Mouse (Mus musculus) midbrain, embryonic 10.5 days (tissue): ENCODE results near the gene Gm49450. TPM values are rescaled to one million over a fixed set of nuclear protein-coding genes. Genes with fewer than 3 reads are reported as not detected.

Experiments
- DNase-seq: peaks from one replicate; pipeline ENCODE4 v3.0.0-alpha.2; 2017; ENCODE audit warnings: low spot score
- H3K27ac ChIP-seq: fragments of 300-500 bp; sonication (generic); replicated peaks from 2 replicates; pipeline ENCODE4 v1.5.1; 2016; ENCODE audit warnings: mild to moderate bottlenecking
- H3K27me3 ChIP-seq: fragments of 300-500 bp; sonication (generic); 2 replicates; pipeline ENCODE4 v1.6.1; 2016; ENCODE audit warnings: low read depth, mild to moderate bottlenecking; ENCODE audit not compliant: poor library complexity, severe bottlenecking
- H3K36me3 ChIP-seq: fragments of 300-500 bp; sonication (generic); 2 replicates; pipeline ENCODE4 v1.6.1; 2016; ENCODE audit warnings: mild to moderate bottlenecking, moderate library complexity
- H3K4me1 ChIP-seq: fragments of 300-500 bp; sonication (generic); 2 replicates; pipeline ENCODE4 v1.6.1; 2016
- H3K4me3 ChIP-seq: fragments of 300-500 bp; sonication (generic); 2 replicates; pipeline ENCODE4 v1.5.1; 2016; ENCODE audit warnings: mild to moderate bottlenecking, moderate library complexity
- H3K9me3 ChIP-seq: fragments of 300-500 bp; sonication (generic); replicated peaks from 2 replicates; pipeline ENCODE4 v1.6.1; 2016; ENCODE audit warnings: mild to moderate bottlenecking
- WGBS: fragments of 180-500 bp; shearing (Covaris S2); methylation state at CpG from one replicate; pipeline ENCODE4 v1.1.7; 2016; 5-methylcytosine and 5-hydroxymethylcytosine counted together
- polyA plus RNA-seq: library from polyadenylated mRNA; unstranded; fragments of >200 nt; fragmentation: Nextera tagmentation; extraction: Ambion mirVana; gene quantifications from 2 replicates; pipeline ENCODE4 v1.2.1, GENCODE M21; 2016

The Gm49450 gene
- polyA plus RNA-seq, 1 experiment from 2014 or later = not detected

DNA sequence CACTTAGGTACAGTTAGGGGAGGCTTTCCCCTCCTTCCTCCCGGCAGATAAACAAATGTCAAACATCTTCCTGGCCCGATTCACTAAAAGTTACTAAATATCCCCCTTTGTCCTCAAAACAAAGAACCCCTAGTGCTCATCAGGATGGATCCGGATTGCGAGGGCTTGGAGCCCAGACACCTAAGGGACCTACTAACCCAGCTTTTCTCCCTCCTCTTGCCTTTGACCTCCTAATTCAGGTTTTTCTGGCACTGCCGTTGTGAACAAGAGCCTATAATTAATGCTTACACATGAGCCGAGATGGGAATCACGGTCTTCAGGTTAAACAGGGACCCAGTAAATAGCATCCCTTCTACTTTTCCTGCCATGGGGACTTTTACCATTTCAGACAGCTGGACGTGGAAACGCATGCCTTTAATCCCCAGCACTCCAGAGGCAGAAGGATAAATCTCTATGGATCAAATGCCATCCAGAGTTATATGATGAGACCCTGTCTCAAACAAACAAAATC is 38.2 kb upstream of the Gm49450 start:
- peaks cover 14% of the 10 kb centered on the region for H3K36me3 ChIP-seq
- H3K27ac ChIP-seq = peak overlapping the region; percentile 95
- no peak for DNase-seq
- WGBS = 8% methylated on average over 9 of the region's 9 CpGs
- H3K9me3 ChIP-seq = no peaks in the 10 kb centered on the region
- H3K4me1 ChIP-seq = peaks cover 78% of the 10 kb centered on the region
- H3K4me3 ChIP-seq = peak overlapping the region; percentile 49
- no peaks in the 10 kb centered on the region for H3K27me3 ChIP-seq

DNA sequence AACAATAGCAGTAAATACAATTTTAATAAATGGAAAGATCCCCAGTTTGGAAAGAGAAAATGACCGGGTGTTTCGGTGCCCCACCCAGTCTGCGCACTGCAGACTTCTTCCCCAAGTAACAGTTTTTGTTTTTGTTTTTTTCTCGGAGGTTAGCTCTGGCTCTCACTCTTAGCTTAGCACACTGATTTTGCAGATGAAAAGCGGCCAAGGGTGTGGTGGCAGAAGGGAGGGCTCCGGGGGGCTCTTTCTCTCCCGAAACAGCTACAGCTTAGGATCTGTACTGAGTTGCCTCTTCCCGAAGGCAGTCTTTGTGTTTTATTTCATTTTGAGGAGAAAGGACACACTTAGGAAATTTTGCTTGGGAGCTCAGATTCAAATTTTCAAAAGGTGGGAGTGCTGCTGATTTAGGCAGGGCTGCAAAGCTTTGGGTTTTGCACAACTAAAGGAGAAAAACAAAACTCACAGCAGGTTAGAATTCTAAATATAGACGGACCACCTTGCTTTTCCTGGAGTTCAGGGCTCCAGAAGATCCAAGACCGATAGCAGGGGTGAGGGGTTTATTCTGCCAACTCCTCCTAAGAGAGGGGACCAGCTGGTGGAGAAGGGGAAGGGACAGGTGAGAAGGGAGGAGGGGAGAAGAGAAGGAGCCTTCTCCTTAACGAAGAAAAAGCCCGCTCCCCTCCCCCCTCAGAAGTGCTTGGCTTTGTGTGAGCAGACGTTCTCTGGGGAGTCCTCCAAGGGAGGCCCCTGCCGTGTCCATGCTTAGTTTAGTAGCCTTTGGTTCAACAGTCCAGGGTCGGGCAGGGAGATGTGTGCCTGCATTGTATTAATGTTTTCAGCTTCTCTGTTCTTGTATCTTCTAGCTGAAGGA is 37.6 kb upstream of the Gm49450 start:
- 8% methylated on average over 15 of the region's 15 CpGs for WGBS
- H3K4me1 ChIP-seq = peaks cover 85% of the 10 kb centered on the region
- no peaks in the 10 kb centered on the region for H3K9me3 ChIP-seq
- H3K36me3 ChIP-seq = peaks cover 14% of the 10 kb centered on the region
- peak overlapping the region; percentile 95 for H3K27ac ChIP-seq
- H3K4me3 ChIP-seq = peak overlapping the region; percentile 49
- H3K27me3 ChIP-seq = no peaks in the 10 kb centered on the region
- DNase-seq = peak; percentile 62

DNA sequence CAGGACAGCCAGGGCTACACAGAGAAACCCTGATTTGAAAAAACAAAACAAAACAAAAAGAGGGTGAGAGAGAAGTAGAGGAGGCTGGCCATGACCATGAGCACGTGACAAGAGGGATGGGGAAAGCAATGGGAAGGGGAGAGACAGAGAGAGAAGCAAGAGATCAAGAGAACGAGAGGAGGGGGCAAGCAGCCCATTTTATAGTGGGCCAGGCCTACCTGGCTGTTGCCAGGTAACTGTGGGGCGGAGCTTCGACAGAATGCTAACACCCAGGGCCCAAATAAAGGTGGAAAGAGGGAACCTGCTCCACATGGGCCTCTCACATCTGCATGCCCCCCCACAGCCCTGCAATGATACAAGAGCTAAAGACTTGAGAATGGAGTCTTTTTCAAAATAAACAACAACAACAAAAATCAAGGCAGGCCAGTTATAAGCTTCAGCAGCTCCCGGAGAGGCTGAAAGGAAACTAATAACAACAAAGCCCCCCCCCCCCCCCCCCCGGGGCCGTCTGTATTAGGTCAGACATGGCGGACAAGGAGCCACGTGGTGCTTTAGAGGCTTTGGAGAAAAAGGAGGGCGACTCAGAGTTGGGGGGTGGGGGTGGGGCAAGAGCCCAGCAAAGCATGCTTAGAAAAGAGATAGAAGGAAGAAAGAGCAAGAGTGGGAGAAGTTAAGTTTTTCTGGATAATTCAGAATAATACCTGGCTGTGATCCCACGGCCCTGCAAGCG is 36.5 kb upstream of the Gm49450 start:
- H3K9me3 ChIP-seq = no peaks in the 10 kb centered on the region
- peak; percentile 45 for DNase-seq
- H3K27me3 ChIP-seq = no peaks in the 10 kb centered on the region
- peaks cover 14% of the 10 kb centered on the region for H3K36me3 ChIP-seq
- peak overlapping the region; percentile 95 for H3K27ac ChIP-seq
- peak overlapping the region; percentile 49 for H3K4me3 ChIP-seq
- 25% methylated on average over 12 of the region's 12 CpGs for WGBS
- peaks cover 95% of the 10 kb centered on the region for H3K4me1 ChIP-seq

DNA sequence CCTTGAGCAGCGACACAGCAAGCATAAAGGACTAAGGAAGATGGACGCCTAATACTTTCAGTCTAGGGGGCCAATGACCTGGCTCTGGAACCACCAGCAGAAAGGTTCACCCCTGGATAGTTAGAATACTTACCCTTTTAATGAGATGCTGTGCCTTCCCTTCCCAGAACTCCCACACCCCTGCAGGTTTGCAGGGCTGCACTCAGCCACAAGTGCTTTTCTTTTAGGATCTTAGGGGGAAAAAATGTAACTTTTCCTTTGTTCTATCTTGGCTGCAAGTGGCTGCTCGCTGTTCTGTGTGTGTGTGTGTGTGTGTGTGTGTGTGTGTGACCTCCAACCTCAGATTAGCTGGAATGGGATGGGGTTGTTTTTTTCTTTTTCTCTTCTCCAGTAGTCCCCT is 35.4 kb upstream of the Gm49450 start:
- H3K36me3 ChIP-seq = peaks cover 14% of the 10 kb centered on the region
- H3K27ac ChIP-seq = peak overlapping the region; percentile 95
- WGBS = 63% methylated on average over 3 of the region's 3 CpGs
- no peaks in the 10 kb centered on the region for H3K9me3 ChIP-seq
- H3K4me3 ChIP-seq = peak overlapping the region; percentile 63; the same call in 1 of the 2 replicates
- H3K27me3 ChIP-seq = no peaks in the 10 kb centered on the region
- DNase-seq = no peak
- peaks cover 99% of the 10 kb centered on the region for H3K4me1 ChIP-seq

DNA sequence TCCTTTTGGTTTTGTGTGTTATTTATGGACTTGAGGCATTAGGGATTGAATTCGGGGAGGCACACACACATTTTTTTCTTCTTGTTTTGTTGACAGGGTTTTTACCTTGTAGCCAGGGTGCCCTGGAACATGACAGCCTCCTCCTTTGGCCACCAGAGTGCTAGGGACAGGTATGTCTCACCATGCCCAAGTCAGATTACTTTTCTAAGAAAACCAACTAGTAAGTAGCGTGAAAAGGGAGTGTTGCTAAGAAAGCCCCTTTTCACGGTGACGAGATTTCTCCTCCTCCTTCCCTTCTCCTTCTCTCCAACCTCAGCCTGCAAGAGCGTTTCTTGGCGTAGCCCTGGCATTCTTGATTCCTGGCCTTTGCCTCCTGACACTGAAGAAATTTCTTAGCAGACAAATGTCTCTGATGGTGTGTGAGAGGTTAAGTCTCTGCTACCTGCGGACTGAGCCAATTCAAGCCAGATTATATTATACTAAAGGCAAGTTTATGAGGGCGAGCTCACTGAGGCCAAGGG is 34.4 kb upstream of the Gm49450 start:
- Histone ChIP-seq H3K27me3 (no peaks in the 10 kb centered on the region), H3K4me1 (peaks cover 99% of the 10 kb centered on the region), H3K36me3 (peaks cover 14% of the 10 kb centered on the region), H3K4me3 (peak overlapping the region; percentile 63), H3K27ac (peak overlapping the region; percentile 95), H3K9me3 (no peaks in the 10 kb centered on the region)
- DNase-seq = no peak
- 26% methylated on average over 8 of the region's 8 CpGs for WGBS

DNA sequence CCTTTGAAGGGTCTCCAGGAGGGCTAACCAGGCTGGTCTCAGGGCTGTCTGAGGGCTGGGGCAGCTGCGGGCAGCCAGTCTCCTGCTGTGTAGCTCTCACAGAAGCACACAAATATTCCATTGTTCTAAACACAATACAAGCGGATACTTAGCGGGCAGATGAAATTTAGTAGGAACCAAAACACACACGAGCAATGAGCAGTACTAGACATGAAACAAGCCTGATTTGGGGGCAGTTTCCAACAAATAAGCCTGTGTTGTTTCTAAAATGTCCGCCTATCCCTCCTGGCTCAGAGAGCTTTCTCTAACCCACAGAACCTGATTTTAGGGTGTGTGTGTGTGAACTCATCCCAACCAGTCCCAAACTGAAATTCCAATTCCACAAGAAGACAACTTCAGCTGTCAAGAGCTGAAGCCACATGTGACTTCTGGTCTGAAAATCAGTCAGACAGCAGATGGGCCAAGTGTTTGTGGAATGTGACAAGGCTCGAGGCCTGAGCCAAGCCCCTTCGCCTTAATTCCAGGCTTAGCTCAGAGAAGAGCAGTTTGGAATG is 33.8 kb upstream of the Gm49450 start:
- Histone ChIP-seq H3K4me1 (peaks cover 99% of the 10 kb centered on the region), H3K4me3 (peak overlapping the region; percentile 63)

DNA sequence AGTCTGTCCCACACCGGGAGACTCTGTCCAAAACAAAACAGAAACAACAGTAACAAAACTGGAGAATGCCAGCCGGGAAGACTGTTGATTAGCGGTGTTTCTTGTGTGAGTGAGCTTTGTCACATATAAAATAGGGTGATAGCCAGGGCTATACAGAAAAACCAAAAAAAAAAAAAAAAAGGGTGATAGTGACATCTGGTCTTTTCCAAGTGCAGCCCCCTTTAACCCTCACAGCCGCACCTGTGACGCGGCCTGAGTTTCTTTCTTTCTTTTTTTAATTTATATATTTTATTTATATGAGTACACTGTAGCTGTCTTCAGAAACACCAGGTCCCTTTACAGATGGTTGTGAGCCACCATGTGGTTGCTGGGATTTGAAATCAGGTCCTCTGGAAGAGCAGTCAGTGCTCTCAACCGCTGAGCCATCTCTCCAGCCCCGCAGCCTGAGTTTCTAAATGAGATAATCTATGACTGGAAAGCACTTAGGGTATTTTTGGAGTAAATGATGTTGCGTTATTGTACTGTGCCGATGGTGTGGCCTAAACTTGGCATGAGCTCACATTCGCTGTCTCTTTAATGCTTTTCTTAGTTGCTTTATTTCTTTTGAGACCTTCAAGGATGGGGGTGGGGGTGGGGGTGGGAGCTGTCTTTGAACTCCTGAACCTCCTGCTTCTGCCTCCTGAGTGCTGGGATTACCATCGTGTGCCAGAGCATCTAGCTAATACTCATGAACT is 32.8 kb upstream of the Gm49450 start:
- H3K4me1 ChIP-seq = peaks cover 99% of the 10 kb centered on the region
- peak overlapping the region; percentile 63 for H3K4me3 ChIP-seq
- peaks cover 14% of the 10 kb centered on the region for H3K36me3 ChIP-seq
- DNase-seq = peak; percentile 54
- WGBS = 19% methylated on average over 12 of the region's 12 CpGs
- H3K27ac ChIP-seq = peak overlapping the region; percentile 95
- no peaks in the 10 kb centered on the region; the same call in 1 of the 2 replicates for H3K27me3 ChIP-seq
- H3K9me3 ChIP-seq = no peaks in the 10 kb centered on the region

More for the DNA sequence above, 33.8 kb upstream of the Gm49450 start:
- Histone ChIP-seq H3K9me3 (no peaks in the 10 kb centered on the region), H3K27ac (peak overlapping the region; percentile 95), H3K27me3 (no peaks in the 10 kb centered on the region), H3K36me3 (peaks cover 14% of the 10 kb centered on the region)
- 7% methylated on average over 7 of the region's 7 CpGs for WGBS
- DNase-seq = peak; percentile 67

DNA sequence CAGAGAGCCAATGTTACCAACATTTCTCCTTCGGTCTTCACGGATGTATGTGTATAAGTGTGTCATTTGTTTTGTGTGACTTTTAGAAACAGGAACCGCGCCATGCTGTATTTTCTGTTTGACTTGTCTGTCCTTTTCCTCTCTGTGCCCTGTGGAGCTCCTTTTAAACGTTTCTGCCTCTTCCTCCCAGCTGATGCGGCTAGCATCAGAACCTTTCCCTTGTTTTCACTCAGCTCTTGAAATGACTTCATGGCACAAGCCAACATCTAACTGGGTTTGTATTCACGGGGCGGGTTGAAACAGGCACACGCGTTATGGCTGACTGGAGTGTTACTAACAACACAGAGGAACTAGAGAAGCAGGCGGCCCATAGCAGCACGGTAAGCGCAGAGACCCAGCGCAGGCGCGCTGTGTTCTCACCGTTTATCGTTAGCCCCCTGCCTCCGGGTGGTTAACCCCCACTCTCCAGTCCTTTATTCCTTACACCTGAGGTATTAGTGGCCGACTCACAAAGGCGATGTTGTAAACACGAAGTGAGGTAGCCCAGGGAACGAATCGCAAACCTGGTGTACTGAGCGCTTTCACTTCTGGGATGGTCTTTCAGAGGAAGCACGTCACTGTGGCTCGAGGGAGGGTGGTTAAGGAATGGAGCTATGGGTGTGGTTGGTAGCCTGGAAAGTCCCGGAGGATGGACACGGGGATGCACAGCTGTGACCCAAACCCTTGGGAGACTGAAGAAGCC is 32.1 kb upstream of the Gm49450 start:
- Histone ChIP-seq H3K4me1 (peaks cover 96% of the 10 kb centered on the region), H3K36me3 (peaks cover 14% of the 10 kb centered on the region), H3K9me3 (no peaks in the 10 kb centered on the region), H3K4me3 (peak overlapping the region; percentile 63), H3K27me3 (no peaks in the 10 kb centered on the region; the same call in 1 of the 2 replicates), H3K27ac (peak overlapping the region; percentile 95)
- WGBS = 4% methylated on average over 29 of the region's 29 CpGs
- DNase-seq = peak; percentile 72

DNA sequence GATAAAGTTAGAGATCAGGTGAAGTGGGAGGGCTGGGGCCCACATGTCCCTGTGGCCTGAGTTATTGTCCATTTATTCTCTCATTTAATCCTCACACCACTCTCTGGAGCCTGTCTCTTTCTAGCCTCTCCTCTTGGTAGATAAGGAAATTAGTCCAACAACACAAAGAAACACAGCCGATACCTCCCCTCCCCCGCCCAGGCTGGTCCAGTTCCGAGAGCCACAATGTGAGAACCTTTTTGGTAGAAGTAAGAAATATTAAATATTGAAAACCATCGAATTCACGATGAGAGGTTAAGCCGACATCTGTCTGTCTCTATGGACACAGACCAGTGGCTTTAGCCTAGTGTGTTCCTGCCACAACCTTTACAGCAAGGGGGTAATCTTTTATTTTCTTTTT is 31.3 kb upstream of the Gm49450 start:
- Histone ChIP-seq H3K27me3 (no peaks in the 10 kb centered on the region; the same call in 1 of the 2 replicates), H3K4me1 (peaks cover 96% of the 10 kb centered on the region), H3K36me3 (peaks cover 12% of the 10 kb centered on the region), H3K9me3 (no peaks in the 10 kb centered on the region), H3K4me3 (peak overlapping the region; percentile 63), H3K27ac (peak overlapping the region; percentile 95)
- WGBS = 28% methylated on average over 6 of the region's 6 CpGs
- DNase-seq = peak; percentile 54

DNA sequence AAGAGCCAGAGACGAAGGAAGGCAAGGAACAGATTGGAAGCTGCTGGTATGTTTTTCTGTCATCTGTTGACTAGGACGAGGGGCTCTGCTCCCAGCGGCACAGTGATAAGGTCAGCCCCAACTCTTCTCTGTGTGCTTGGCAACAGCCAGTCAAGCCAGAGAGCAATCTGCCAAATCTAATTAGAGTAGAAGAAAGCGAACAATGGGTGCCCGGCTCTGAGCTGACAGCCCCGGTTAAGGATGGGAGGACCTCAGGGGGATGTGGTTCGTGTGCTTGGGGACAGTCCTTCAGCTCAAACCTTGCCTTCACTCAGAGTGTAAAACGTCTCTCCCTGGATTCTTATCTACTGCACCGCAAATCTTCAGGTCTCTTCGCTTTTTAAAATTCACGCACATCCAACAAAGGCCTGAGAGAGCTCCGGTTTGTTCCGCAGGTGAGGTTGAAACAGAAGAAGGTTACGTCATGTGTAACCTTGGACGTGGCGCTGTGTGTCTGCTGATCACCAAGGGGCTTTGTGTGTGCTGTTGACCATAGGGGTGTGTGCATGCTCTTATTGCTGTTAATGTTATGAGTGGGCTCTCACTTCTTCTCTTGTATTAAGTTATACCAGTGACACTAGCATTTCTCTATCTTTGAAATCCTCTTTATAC is 30.2 kb upstream of the Gm49450 start:
- Histone ChIP-seq H3K9me3 (no peaks in the 10 kb centered on the region), H3K4me3 (peak overlapping the region; percentile 63), H3K27me3 (no peaks in the 10 kb centered on the region; the same call in 1 of the 2 replicates), H3K27ac (peak overlapping the region; percentile 95), H3K4me1 (peaks cover 94% of the 10 kb centered on the region), H3K36me3 (peaks cover 2% of the 10 kb centered on the region; the same call in 1 of the 2 replicates)
- WGBS = 19% methylated on average over 16 of the region's 16 CpGs
- peak; percentile 85 for DNase-seq

DNA sequence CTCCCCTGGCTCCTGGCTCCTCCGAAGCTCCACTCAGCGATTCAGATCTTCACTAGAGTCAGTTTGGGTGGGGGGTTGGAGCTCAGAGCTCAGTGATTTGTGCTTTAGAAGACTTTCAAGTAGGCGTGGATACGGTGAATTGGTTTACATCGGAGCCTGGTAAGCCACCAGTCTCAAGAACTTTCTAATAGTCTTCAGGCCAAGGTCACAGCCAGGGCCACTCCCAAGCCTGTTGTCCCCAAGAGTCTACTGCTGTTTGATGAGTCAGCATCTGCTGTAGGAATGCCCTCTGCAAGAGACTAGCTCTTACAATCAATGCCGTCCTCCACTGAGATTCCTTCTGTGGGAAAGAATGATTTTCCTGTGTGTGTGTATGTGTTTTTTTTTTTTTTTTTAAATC is 28.7 kb upstream of the Gm49450 start:
- Histone ChIP-seq H3K27me3 (peaks cover 10% of the 10 kb centered on the region; the same call in 1 of the 2 replicates), H3K36me3 (no peaks in the 10 kb centered on the region), H3K4me3 (no peak overlapping the region), H3K27ac (peak overlapping the region; percentile 95), H3K9me3 (no peaks in the 10 kb centered on the region), H3K4me1 (peaks cover 94% of the 10 kb centered on the region)
- no peak for DNase-seq
- 73% methylated on average over 6 of the region's 6 CpGs for WGBS
